Mouse (Mus musculus): Measurements from ENCODE around the gene Xrcc4.
"Not testable (repeated sequence)": the region's sequence is repeated elsewhere in the genome, so short reads cannot be mapped to it uniquely, and the experiment has no call there.

Xrcc4 gene

GRCm38 (mm10) chr13:89809024-89809423, 280.4 kb downstream of the Xrcc4 start:
- DNase-seq, result no peak

- DNase-seq, result no peak
Measured at GRCm38 (mm10) chr13:89801901-89802300, 287.5 kb downstream of the Xrcc4 start.

- DNase-seq, result no peak
Measured at GRCm38 (mm10) chr13:89797721-89798120, 291.7 kb downstream of the Xrcc4 start.

GRCm38 (mm10) chr13:89791475-89791874, 297.9 kb downstream of the Xrcc4 start:
- no peak for DNase-seq

GRCm38 (mm10) chr13:89782886-89783285, 306.5 kb downstream of the Xrcc4 start:
- no peak for DNase-seq

GRCm38 (mm10) chr13:89780276-89780675, 309.1 kb downstream of the Xrcc4 start:
- no peak for DNase-seq

- DNase-seq, result peak; percentile 13
Measured at GRCm38 (mm10) chr13:89779208-89779911, 310.0 kb downstream of the Xrcc4 start.

- DNase-seq, result no peak
Measured at GRCm38 (mm10) chr13:89777764-89778163, 311.6 kb downstream of the Xrcc4 start.

GRCm38 (mm10) chr13:89777146-89777545, 312.3 kb downstream of the Xrcc4 start:
- no peak for DNase-seq

GRCm38 (mm10) chr13:89766551-89766950, 322.9 kb downstream of the Xrcc4 start:
- no peak for DNase-seq

- DNase-seq, result no peak
Measured at GRCm38 (mm10) chr13:89765966-89766365, 323.4 kb downstream of the Xrcc4 start.

GRCm38 (mm10) chr13:89762339-89762738, 327.1 kb downstream of the Xrcc4 start:
- no peak for DNase-seq

GRCm38 (mm10) chr13:89756347-89756746, 333.1 kb downstream of the Xrcc4 start:
- no peak for DNase-seq

- DNase-seq, result not testable (repeated sequence)
Measured at GRCm38 (mm10) chr13:89750562-89750961, 338.8 kb downstream of the Xrcc4 start.

- DNase-seq, result no peak
Measured at GRCm38 (mm10) chr13:89743201-89743600, 346.2 kb downstream of the Xrcc4 start.

GRCm38 (mm10) chr13:89742686-89743200, 346.7 kb downstream of the Xrcc4 start:
- no peak for DNase-seq

GRCm38 (mm10) chr13:89741766-89742685, 347.4 kb downstream of the Xrcc4 start, which contains the start of gene Vcan:
TSS of gene Vcan (minus strand) at chr13:89742509.
- DNase-seq, result no peak

GRCm38 (mm10) chr13:89741116-89741551, 348.3 kb downstream of the Xrcc4 start:
- no peak for DNase-seq

- DNase-seq, result peak; percentile 52
Measured at GRCm38 (mm10) chr13:89740243-89741115, 348.9 kb downstream of the Xrcc4 start.

- DNase-seq, result no peak
Measured at GRCm38 (mm10) chr13:89739696-89740242, 349.6 kb downstream of the Xrcc4 start.

GRCm38 (mm10) chr13:89738776-89739695, 350.4 kb downstream of the Xrcc4 start:
- DNase-seq, result peak; percentile 78

All from kidney, adult 11 months (tissue).